Mouse (Mus musculus) sigmoid colon, adult 10 weeks (tissue): Measurements from ENCODE around the gene Nipsnap3a. TPM values are rescaled to one million over a fixed set of nuclear protein-coding genes. Genes with fewer than 3 reads are reported as not detected.

Experiments
- polyA plus RNA-seq: library from polyadenylated mRNA; stranded (reverse); fragments of 350-450 nt; fragmentation: Illumina TruSeq; extraction: RNeasy Lipid Tissue Mini Kit (QIAGEN cat#74804); gene quantifications from one replicate; pipeline ENCODE4 v1.2.3, GENCODE M21; 2014; ENCODE audit warnings: low read depth, low replicate concordance

Gene Nipsnap3a
- polyA plus RNA-seq: not detected

DNA sequence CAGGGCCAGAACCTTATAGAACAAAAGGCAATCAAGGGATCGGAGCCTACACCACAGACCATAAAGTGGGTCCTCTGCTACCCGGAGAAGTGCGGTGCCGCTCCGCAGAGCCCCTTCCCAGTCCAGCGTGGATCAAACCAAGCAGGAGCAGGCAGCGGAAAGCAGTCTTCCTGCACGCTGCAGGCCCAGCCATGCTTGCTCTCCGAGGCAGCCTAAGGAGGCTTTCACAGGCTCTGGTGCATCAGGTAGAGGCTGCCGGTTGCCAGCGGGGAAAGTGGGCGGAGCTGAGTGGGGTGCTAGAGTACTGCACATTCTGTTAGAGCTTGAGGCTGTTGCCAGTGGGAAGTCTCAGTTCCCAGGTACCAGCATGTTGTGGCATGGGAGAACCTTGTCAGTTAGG, at the start of gene Nipsnap3a:
Gene Nipsnap3a (plus strand): TSS at position 25 of the 400 bp plus-strand sequence.

DNA sequence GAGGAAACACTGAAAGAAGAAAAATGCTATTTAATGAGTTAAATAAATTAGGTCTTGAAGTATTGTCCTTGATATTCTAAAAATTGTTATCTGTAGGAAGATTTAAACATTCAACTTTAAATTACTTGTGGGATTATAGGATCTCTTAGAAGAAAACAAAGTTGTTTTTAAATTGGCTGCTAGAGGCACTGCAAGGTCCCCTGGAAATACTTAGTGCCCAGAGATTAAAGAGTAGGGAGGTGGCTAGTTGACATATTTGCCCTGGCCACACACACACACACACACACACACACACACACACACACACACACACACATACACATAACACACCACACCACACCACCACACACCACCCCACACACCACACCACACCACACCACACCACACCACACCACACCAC, 24.8 kb upstream of the Nipsnap3a start, which contains the start of gene Olfr270:
Gene Olfr270 (plus strand): TSS at position 301 of the 400 bp plus-strand sequence.

DNA sequence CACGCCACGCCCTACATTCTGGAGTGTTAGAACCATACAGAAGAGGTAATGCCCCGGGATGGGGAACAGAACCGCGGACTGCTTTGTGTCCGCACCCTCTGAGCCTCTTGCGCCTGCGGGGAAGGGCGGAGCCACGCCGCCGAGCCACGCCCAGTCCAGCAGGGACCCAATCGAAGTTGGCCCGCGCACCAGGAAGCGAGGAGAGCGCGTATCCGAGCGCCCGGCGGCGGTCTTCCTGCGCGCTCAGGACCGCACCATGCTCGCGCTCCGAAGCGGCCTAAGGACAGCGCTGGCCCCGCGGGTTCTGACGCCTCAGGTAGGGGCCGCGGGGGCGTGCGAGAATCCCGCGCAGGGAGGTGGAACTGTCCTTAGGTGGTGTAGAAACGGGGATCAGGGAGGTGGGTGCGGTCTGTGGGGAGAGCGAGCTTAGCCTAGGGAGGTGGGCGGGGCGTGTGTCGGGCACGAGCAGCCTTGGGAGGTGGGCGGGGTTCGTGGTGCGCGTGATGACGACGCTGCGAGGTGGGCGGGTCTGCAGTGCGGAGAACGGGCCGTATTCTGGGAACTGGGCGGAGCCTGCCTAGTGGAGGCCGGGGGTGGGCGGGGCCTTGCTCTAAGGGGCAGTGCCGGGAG, 22.8 kb downstream of the Nipsnap3a start, which contains the start of gene Nipsnap3b:
Gene Nipsnap3b (plus strand): TSS at position 149 of the 630 bp plus-strand sequence.

Other genes starting within 250 kb of the Nipsnap3a start
- not detected for gene Olfr275, start 174.7 kb upstream of the Nipsnap3a start, polyA plus RNA-seq
- not detected for gene Olfr273, start 130.0 kb upstream of the Nipsnap3a start, polyA plus RNA-seq
- not detected for gene Olfr272, start 70.1 kb upstream of the Nipsnap3a start, polyA plus RNA-seq
- not detected for gene Olfr270, start 24.7 kb upstream of the Nipsnap3a start, polyA plus RNA-seq
- 78.5 TPM for gene Nipsnap3b, start 22.6 kb downstream of the Nipsnap3a start, polyA plus RNA-seq
- 18.6 TPM for gene Abca1, start 170.6 kb downstream of the Nipsnap3a start, polyA plus RNA-seq